Mouse (Mus musculus): ENCODE results near the gene Mapk12. TPM values are rescaled to one million over a fixed set of nuclear protein-coding genes. Genes with fewer than 3 reads are reported as not detected.

The Mapk12 gene
- polyA plus RNA-seq, 1 experiment, result 2.4 TPM

GRCm38 (mm10) chr15:89157954-89158353, 17.5 kb upstream of the Mapk12 start:
- H3K36me3 ChIP-seq (ENCODE audit: control insufficient read depth, insufficient read depth, low read length), result peaks cover 84% of the 10 kb centered on the region
- H3K4me3 ChIP-seq (ENCODE audit: low read depth, low read length), result no peak overlapping the region
- 70% methylated on average over 7 of the region's 7 CpGs for WGBS
- H3K27me3 ChIP-seq (ENCODE audit: control insufficient read depth, insufficient read depth, low read length), result no peaks in the 10 kb centered on the region
- no peak overlapping the region for H3K27ac ChIP-seq (ENCODE audit: insufficient read depth, low read depth, low read length)
- H3K4me1 ChIP-seq (ENCODE audit: control insufficient read depth, insufficient read depth, insufficient read length, low read length), result no peaks in the 10 kb centered on the region
- no peak for TF ChIP-seq POLR2A (IDR thresholded peaks at IDR 0.05; ENCODE audit: low read depth, low read length)
- peak; percentile 71; the same call in 1 of the 2 replicates for TF ChIP-seq CTCF (IDR thresholded peaks at IDR 0.05; ENCODE audit: extremely low read depth, insufficient read length, insufficient replicate concordance, low read depth, low read length)

- peaks cover 20% of the 10 kb centered on the region for H3K27me3 ChIP-seq (ENCODE audit: control insufficient read depth, insufficient read depth, low read length)
- H3K4me3 ChIP-seq (ENCODE audit: low read depth, low read length), result no peak overlapping the region
- peaks cover 29% of the 10 kb centered on the region for H3K36me3 ChIP-seq (ENCODE audit: control insufficient read depth, insufficient read depth, low read length)
- H3K27ac ChIP-seq (ENCODE audit: insufficient read depth, low read depth, low read length), result no peak overlapping the region
- 0 out of 2 replicates have a peak, but pooled peaks cover 3% of the 10 kb centered on the region for H3K4me1 ChIP-seq (ENCODE audit: control insufficient read depth, insufficient read depth, insufficient read length, low read length)
- TF ChIP-seq POLR2A (IDR thresholded peaks at IDR 0.05; ENCODE audit: low read depth, low read length) (no peak), CTCF (IDR thresholded peaks at IDR 0.05; ENCODE audit: extremely low read depth, insufficient read length, insufficient replicate concordance, low read depth, low read length) (no peak)
Observed at GRCm38 (mm10) chr15:89152312-89152711, 11.8 kb upstream of the Mapk12 start.

GRCm38 (mm10) chr15:89150041-89150390, 9.5 kb upstream of the Mapk12 start:
- 0 out of 2 replicates have a peak overlapping the region, but pooled peaks have one; percentile 18 for H3K27ac ChIP-seq (ENCODE audit: insufficient read depth, low read depth, low read length)
- TF ChIP-seq POLR2A (IDR thresholded peaks at IDR 0.05; ENCODE audit: low read depth, low read length) (no peak), CTCF (IDR thresholded peaks at IDR 0.05; ENCODE audit: extremely low read depth, insufficient read length, insufficient replicate concordance, low read depth, low read length) (no peak)
- WGBS, result 5% methylated on average over 13 of the region's 13 CpGs

GRCm38 (mm10) chr15:89149271-89150040, 9.0 kb upstream of the Mapk12 start, which contains the start of gene Mapk11:
Gene Mapk11 (minus strand): TSS chr15:89149628.
- 0 out of 2 replicates have a peak within 1 kb of the TSS, but pooled peaks have one; percentile 18 for H3K27ac ChIP-seq (ENCODE audit: insufficient read depth, low read depth, low read length)
- TF ChIP-seq CTCF (IDR thresholded peaks at IDR 0.05; ENCODE audit: extremely low read depth, insufficient read length, insufficient replicate concordance, low read depth, low read length) (no peak), POLR2A (IDR thresholded peaks at IDR 0.05; ENCODE audit: low read depth, low read length) (no peak)
- peak within 1 kb of the TSS; percentile 68 for H3K4me3 ChIP-seq (ENCODE audit: low read depth, low read length)
- WGBS, result under 1% methylated on average over 61 of the region's 61 CpGs
- peaks cover 5% of the 10 kb centered on the region for H3K36me3 ChIP-seq (ENCODE audit: control insufficient read depth, insufficient read depth, low read length)
- H3K4me1 ChIP-seq (ENCODE audit: control insufficient read depth, insufficient read depth, insufficient read length, low read length), result peaks cover 10% of the 10 kb centered on the region
- peaks cover 26% of the 10 kb centered on the region for H3K27me3 ChIP-seq (ENCODE audit: control insufficient read depth, insufficient read depth, low read length)

More at GRCm38 (mm10) chr15:89150041-89150390, 9.5 kb upstream of the Mapk12 start:
- H3K4me1 ChIP-seq (ENCODE audit: control insufficient read depth, insufficient read depth, insufficient read length, low read length), result peaks cover 10% of the 10 kb centered on the region
- peaks cover 8% of the 10 kb centered on the region for H3K36me3 ChIP-seq (ENCODE audit: control insufficient read depth, insufficient read depth, low read length)
- peak overlapping the region; percentile 35 for H3K4me3 ChIP-seq (ENCODE audit: low read depth, low read length)
- peaks cover 26% of the 10 kb centered on the region for H3K27me3 ChIP-seq (ENCODE audit: control insufficient read depth, insufficient read depth, low read length)

GRCm38 (mm10) chr15:89148496-89149270, 8.2 kb upstream of the Mapk12 start:
- no peak for TF ChIP-seq POLR2A (IDR thresholded peaks at IDR 0.05; ENCODE audit: low read depth, low read length)
- no peak for TF ChIP-seq CTCF (IDR thresholded peaks at IDR 0.05; ENCODE audit: extremely low read depth, insufficient read length, insufficient replicate concordance, low read depth, low read length)
- WGBS, result 12% methylated on average over 25 of the region's 25 CpGs

GRCm38 (mm10) chr15:89147895-89148294, 7.4 kb upstream of the Mapk12 start:
- no peak for TF ChIP-seq CTCF (IDR thresholded peaks at IDR 0.05; ENCODE audit: extremely low read depth, insufficient read length, insufficient replicate concordance, low read depth, low read length)
- TF ChIP-seq POLR2A (IDR thresholded peaks at IDR 0.05; ENCODE audit: low read depth, low read length), result no peak
- WGBS, result 59% methylated on average over 4 of the region's 4 CpGs
- H3K36me3 ChIP-seq (ENCODE audit: control insufficient read depth, insufficient read depth, low read length), result no peaks in the 10 kb centered on the region
- peaks cover 10% of the 10 kb centered on the region for H3K4me1 ChIP-seq (ENCODE audit: control insufficient read depth, insufficient read depth, insufficient read length, low read length)
- no peak overlapping the region for H3K27ac ChIP-seq (ENCODE audit: insufficient read depth, low read depth, low read length)
- H3K27me3 ChIP-seq (ENCODE audit: control insufficient read depth, insufficient read depth, low read length), result peaks cover 26% of the 10 kb centered on the region
- no peak overlapping the region for H3K4me3 ChIP-seq (ENCODE audit: low read depth, low read length)

More at GRCm38 (mm10) chr15:89148496-89149270, 8.2 kb upstream of the Mapk12 start:
- Histone ChIP-seq H3K27ac (ENCODE audit: insufficient read depth, low read depth, low read length) (no peak overlapping the region), H3K4me1 (ENCODE audit: control insufficient read depth, insufficient read depth, insufficient read length, low read length) (peaks cover 10% of the 10 kb centered on the region), H3K27me3 (ENCODE audit: control insufficient read depth, insufficient read depth, low read length) (peaks cover 26% of the 10 kb centered on the region), H3K4me3 (ENCODE audit: low read depth, low read length) (peak overlapping the region; percentile 68), H3K36me3 (ENCODE audit: control insufficient read depth, insufficient read depth, low read length) (peaks cover 2% of the 10 kb centered on the region; the same call in 1 of the 2 replicates)

GRCm38 (mm10) chr15:89147456-89147855, 7.0 kb upstream of the Mapk12 start:
- no peak for TF ChIP-seq POLR2A (IDR thresholded peaks at IDR 0.05; ENCODE audit: low read depth, low read length)
- TF ChIP-seq CTCF (IDR thresholded peaks at IDR 0.05; ENCODE audit: extremely low read depth, insufficient read length, insufficient replicate concordance, low read depth, low read length), result no peak
- Histone ChIP-seq H3K36me3 (ENCODE audit: control insufficient read depth, insufficient read depth, low read length) (no peaks in the 10 kb centered on the region), H3K27ac (ENCODE audit: insufficient read depth, low read depth, low read length) (no peak overlapping the region), H3K4me3 (ENCODE audit: low read depth, low read length) (no peak overlapping the region), H3K27me3 (ENCODE audit: control insufficient read depth, insufficient read depth, low read length) (peaks cover 26% of the 10 kb centered on the region), H3K4me1 (ENCODE audit: control insufficient read depth, insufficient read depth, insufficient read length, low read length) (peaks cover 10% of the 10 kb centered on the region)
- WGBS, result 21% methylated on average over 10 of the region's 10 CpGs
